Mouse (Mus musculus) bone marrow, adult 2 months (tissue): ENCODE data around the gene Ntng2. TPM values are rescaled to one million over a fixed set of nuclear protein-coding genes. Genes with fewer than 3 reads are reported as not detected.

Source experiments
- H3K27ac ChIP-seq: fragments of 200-500 bp; 2 replicates; pipeline ENCODE4 v1.5.1; 2012; ENCODE audit warnings: low read depth, mild to moderate bottlenecking, control low read depth, inconsistent platforms, low read length; ENCODE audit not compliant: control insufficient read depth, poor library complexity, insufficient read depth
- H3K4me1 ChIP-seq: fragments of 200-500 bp; 2 replicates; pipeline ENCODE4 v1.6.1; 2011; ENCODE audit warnings: low read length; ENCODE audit not compliant: control insufficient read depth, insufficient read depth
- H3K4me3 ChIP-seq: fragments of 200-500 bp; replicated peaks from 2 replicates; pipeline ENCODE3; 2011; ENCODE audit warnings: mild to moderate bottlenecking, low read depth, low read length, control low read depth; ENCODE audit not compliant: control insufficient read depth
- CTCF ChIP-seq: fragments of 200-500 bp; IDR thresholded peaks from 2 replicates; pipeline ENCODE4 v1.5.1; 2011; ENCODE audit warnings: low read length, control low read depth; ENCODE audit not compliant: control insufficient read depth, insufficient read depth
- POLR2A ChIP-seq: fragments of 200-500 bp; IDR thresholded peaks from 2 replicates; pipeline ENCODE4 v1.6.1; 2011; ENCODE audit warnings: low read depth, mild to moderate bottlenecking, control low read depth, low read length, borderline replicate concordance; ENCODE audit not compliant: control insufficient read depth
- WGBS: fragments of 180-500 bp; shearing (Covaris S2); methylation state at CpG from one replicate; pipeline ENCODE4 v1.1.7; 2018; 5-methylcytosine and 5-hydroxymethylcytosine counted together
- polyA plus RNA-seq: library from polyadenylated mRNA; stranded (reverse); fragments of >200 nt; gene quantifications from 2 replicates; pipeline ENCODE4 v1.2.4, GENCODE M21; 2011; ENCODE audit warnings: low replicate concordance; ENCODE audit not compliant: missing spikeins, insufficient read depth, insufficient read length

Ntng2 gene
- polyA plus RNA-seq, result 12.3 and 30.8 TPM in 2 replicates

GRCm38 (mm10) chr2:29252599-29253204, at the start of gene Ntng2:
Gene Ntng2 (minus strand): TSS chr2:29253005.
- Histone ChIP-seq H3K27ac (peak within 1 kb of the TSS; percentile 94), H3K4me1 (no peaks in the 10 kb centered on the region; the same call in 1 of the 2 replicates), H3K4me3 (peak within 1 kb of the TSS; percentile 66)
- no peak for TF ChIP-seq CTCF
- peak; percentile 41; the same call in 1 of the 2 replicates for TF ChIP-seq POLR2A
- under 1% methylated on average over 54 of the region's 54 CpGs for WGBS

DNA sequence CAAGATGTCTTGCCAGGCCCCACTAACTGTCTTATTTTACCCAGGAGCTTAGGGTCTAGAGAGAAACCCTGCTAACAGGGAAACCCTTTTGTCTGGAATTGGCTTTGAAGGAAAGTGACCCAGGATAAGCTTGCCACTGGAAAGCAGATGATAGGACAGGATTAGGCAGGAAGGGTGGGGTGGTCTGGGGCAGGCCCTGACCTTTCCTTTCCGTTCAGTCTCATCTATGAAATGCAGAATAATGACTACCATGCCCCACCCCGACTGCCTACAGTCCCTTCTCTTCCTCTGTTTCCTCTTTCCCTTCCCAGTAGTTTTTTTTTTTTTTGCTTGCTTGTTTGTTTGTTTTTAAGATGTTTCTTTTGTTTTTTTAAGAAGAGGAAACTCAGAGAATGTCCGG, 42.8 kb upstream of the Ntng2 start:
- TF ChIP-seq CTCF (no peak), POLR2A (no peak)
- H3K27ac ChIP-seq, result no peak overlapping the region
- H3K4me3 ChIP-seq, result no peak overlapping the region
- 46% methylated on average over 3 of the region's 3 CpGs for WGBS
- no peaks in the 10 kb centered on the region for H3K4me1 ChIP-seq

DNA sequence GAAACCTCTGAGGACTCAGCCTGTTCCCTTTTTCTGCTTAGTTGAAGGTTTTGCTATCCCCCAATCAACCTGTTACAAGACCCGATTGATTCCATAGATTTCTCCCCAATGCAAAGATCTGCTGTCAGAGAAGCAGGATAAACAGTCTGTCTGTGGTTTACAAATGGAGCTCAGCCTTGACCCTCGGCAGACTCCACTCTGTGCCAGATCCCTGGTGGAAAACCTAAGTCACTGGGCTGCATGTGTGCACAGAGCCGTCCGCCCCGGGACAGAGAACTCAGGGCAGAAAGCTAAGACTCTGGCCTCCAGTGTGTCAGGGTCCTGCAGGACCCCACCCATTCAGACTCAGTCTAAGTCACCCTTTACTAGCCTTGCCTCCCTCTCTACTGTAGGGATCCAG, 34.8 kb upstream of the Ntng2 start:
- no peak overlapping the region for H3K4me3 ChIP-seq
- no peak overlapping the region for H3K27ac ChIP-seq
- no peaks in the 10 kb centered on the region for H3K4me1 ChIP-seq
- TF ChIP-seq POLR2A, result no peak
- TF ChIP-seq CTCF, result no peak
- 77% methylated on average over 5 of the region's 5 CpGs for WGBS

DNA sequence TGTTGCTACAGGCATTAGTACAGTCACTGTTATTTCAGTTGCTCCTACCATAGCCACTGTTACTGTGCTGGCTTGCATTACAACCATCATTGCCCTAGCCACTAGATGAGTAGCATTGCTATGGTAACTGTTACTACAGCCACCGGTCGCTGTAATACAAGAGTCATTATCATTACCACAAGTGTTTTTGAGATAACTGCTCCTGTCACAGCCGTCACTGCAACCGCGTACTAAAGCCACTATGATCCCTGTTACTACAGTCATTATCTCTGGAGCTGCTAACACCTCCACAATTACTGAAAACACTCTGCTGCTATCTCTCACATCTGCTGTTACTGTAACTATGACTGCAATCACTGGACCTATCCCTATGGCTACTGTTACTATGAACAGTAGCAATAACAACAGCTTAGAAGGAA, 24.9 kb upstream of the Ntng2 start:
- Histone ChIP-seq H3K27ac (no peak overlapping the region), H3K4me3 (no peak overlapping the region), H3K4me1 (no peaks in the 10 kb centered on the region)
- 54% methylated on average over 5 of the region's 5 CpGs for WGBS
- no peak for TF ChIP-seq POLR2A
- TF ChIP-seq CTCF, result no peak

GRCm38 (mm10) chr2:29271803-29272518, 19.2 kb upstream of the Ntng2 start:
- 17% methylated on average over 7 of the region's 7 CpGs for WGBS
- Histone ChIP-seq H3K4me3 (no peak overlapping the region), H3K4me1 (no peaks in the 10 kb centered on the region), H3K27ac (no peak overlapping the region)
- TF ChIP-seq CTCF, result no peak
- TF ChIP-seq POLR2A, result no peak

GRCm38 (mm10) chr2:29271098-29271497, 18.3 kb upstream of the Ntng2 start:
- H3K27ac ChIP-seq, result no peak overlapping the region
- no peak overlapping the region for H3K4me3 ChIP-seq
- H3K4me1 ChIP-seq, result no peaks in the 10 kb centered on the region
- 73% methylated on average over 7 of the region's 7 CpGs for WGBS
- TF ChIP-seq CTCF, result no peak
- TF ChIP-seq POLR2A, result no peak

GRCm38 (mm10) chr2:29266810-29267209, 14.0 kb upstream of the Ntng2 start:
- no peak overlapping the region for H3K27ac ChIP-seq
- H3K4me1 ChIP-seq, result no peaks in the 10 kb centered on the region
- H3K4me3 ChIP-seq, result no peak overlapping the region
- WGBS, result 66% methylated on average over 4 of the region's 4 CpGs
- no peak for TF ChIP-seq POLR2A
- no peak for TF ChIP-seq CTCF

- Histone ChIP-seq H3K27ac (no peak overlapping the region), H3K4me3 (no peak overlapping the region), H3K4me1 (no peaks in the 10 kb centered on the region)
- WGBS, result 64% methylated on average over 6 of the region's 6 CpGs
- TF ChIP-seq POLR2A (no peak), CTCF (no peak)
These were observed 9.7 kb upstream of the Ntng2 start for GRCm38 (mm10) chr2:29262436-29262915.

DNA sequence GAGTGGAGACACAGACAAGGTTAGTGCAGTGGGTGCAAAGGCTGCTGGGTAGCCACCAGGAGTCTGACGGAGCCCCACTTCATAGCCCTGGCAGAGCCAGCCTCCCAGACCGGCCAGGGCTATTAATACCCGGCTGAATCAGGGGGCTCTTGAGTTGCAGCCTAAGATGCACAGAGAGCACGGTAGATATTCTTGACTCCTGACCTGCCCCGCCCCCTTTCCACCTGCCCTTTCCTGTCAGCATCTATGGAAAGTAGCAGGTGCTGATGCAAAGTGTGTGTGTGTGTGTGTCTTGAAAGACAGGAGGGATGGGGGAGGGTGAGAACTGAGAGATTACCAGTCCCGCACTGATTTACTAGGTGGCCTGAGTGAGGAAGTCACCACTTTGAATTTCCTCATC, 8.3 kb upstream of the Ntng2 start:
- 62% methylated on average over 6 of the region's 6 CpGs for WGBS
- TF ChIP-seq CTCF (no peak), POLR2A (no peak)
- Histone ChIP-seq H3K4me1 (no peaks in the 10 kb centered on the region), H3K4me3 (no peak overlapping the region), H3K27ac (no peak overlapping the region)
